Mouse (Mus musculus): ENCODE data around the gene Wdr64.

Wdr64 gene

GRCm38 (mm10) chr1:175716832-175717231, 18.4 kb downstream of the Wdr64 start:
- DNase-seq (ENCODE audit: inconsistent age in 2 of 2, low spot score in 1 of 2), result peak in 1 of 2 experiments; percentile 80

GRCm38 (mm10) chr1:175725771-175726170, 27.4 kb downstream of the Wdr64 start:
- no peak for DNase-seq (ENCODE audit: inconsistent age in 2 of 2, low spot score in 1 of 2)

GRCm38 (mm10) chr1:175754576-175755364, 56.4 kb downstream of the Wdr64 start:
- DNase-seq (ENCODE audit: inconsistent age in 2 of 2, low spot score in 1 of 2), result no peak

GRCm38 (mm10) chr1:175794668-175795067, 96.3 kb downstream of the Wdr64 start:
- peak in 1 of 2 experiments; percentile 47 for DNase-seq (ENCODE audit: inconsistent age in 2 of 2, low spot score in 1 of 2)

GRCm38 (mm10) chr1:175808356-175808755, 110.0 kb downstream of the Wdr64 start:
- DNase-seq (ENCODE audit: inconsistent age in 2 of 2, low spot score in 1 of 2), result no peak

GRCm38 (mm10) chr1:175811625-175812024, 113.2 kb downstream of the Wdr64 start:
- no peak for DNase-seq (ENCODE audit: inconsistent age in 2 of 2, low spot score in 1 of 2)

- DNase-seq (ENCODE audit: inconsistent age in 2 of 2, low spot score in 1 of 2), result no peak
Measured at GRCm38 (mm10) chr1:175823815-175824438, 125.5 kb downstream of the Wdr64 start.

- no peak for DNase-seq (ENCODE audit: inconsistent age in 2 of 2, low spot score in 1 of 2)
Measured at GRCm38 (mm10) chr1:175828539-175828938, 130.1 kb downstream of the Wdr64 start.

GRCm38 (mm10) chr1:175829220-175829619, 130.8 kb downstream of the Wdr64 start:
- DNase-seq (ENCODE audit: inconsistent age in 2 of 2, low spot score in 1 of 2), result no peak

GRCm38 (mm10) chr1:175855515-175855914, 157.1 kb downstream of the Wdr64 start:
- DNase-seq (ENCODE audit: inconsistent age in 2 of 2, low spot score in 1 of 2), result no peak
